Mouse (Mus musculus): ENCODE results near the gene Prkn. TPM values are rescaled to one million over a fixed set of nuclear protein-coding genes. Genes with fewer than 3 reads are reported as not detected.

Gene Prkn
- total and polyA plus RNA-seq, 3 experiments, result 4.5 to 10.6 (median 10.3) TPM

DNA sequence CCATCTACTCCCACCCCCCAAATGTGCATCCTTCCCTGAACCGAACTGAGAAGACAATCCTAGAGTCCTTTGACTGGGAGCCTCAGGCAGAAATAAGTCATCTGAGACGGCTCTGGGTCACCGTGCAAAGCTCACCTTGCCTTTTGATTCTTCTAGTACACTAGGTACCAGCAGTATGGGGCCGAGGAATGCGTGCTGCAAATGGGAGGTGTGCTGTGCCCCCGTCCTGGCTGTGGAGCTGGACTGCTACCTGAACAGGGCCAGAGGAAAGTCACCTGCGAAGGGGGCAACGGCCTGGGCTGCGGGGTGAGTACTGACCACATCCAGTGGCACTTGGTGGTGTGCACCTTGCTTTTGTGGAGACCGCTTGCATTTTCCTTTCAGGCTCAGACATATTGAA is 1014.4 kb downstream of the Prkn start:
- Histone ChIP-seq H3K4me3 (no peak overlapping the region), H3K4me1 (ENCODE audit: control insufficient read depth, insufficient read depth, low read length) (no peaks in the 10 kb centered on the region), H3K9ac (ENCODE audit: low read depth, low read length) (no peak overlapping the region), H3K27ac (no peak overlapping the region), H3K36me3 (ENCODE audit: control insufficient read depth, insufficient read depth, low read length) (no peaks in the 10 kb centered on the region), H3K27me3 (ENCODE audit: control insufficient read depth, insufficient read depth, low read length) (no peaks in the 10 kb centered on the region), H3K79me2 (replicated peaks; ENCODE audit: control insufficient read depth, insufficient read depth, low read length) (no peaks in the 10 kb centered on the region)
- intact Hi-C loops (cut with DNase I), result no loop called here
- no peak for DNase-seq
- WGBS, result 88% methylated on average over 10 of the region's 10 CpGs
- TF ChIP-seq CTCF (IDR thresholded peaks at IDR 0.05), result no peak
- TF ChIP-seq EP300 (IDR thresholded peaks at IDR 0.05; ENCODE audit: insufficient read depth, low read depth, low read length), result no peak
- no peak for TF ChIP-seq POLR2A (IDR thresholded peaks at IDR 0.05; ENCODE audit: insufficient read depth, low read depth, low read length)

DNA sequence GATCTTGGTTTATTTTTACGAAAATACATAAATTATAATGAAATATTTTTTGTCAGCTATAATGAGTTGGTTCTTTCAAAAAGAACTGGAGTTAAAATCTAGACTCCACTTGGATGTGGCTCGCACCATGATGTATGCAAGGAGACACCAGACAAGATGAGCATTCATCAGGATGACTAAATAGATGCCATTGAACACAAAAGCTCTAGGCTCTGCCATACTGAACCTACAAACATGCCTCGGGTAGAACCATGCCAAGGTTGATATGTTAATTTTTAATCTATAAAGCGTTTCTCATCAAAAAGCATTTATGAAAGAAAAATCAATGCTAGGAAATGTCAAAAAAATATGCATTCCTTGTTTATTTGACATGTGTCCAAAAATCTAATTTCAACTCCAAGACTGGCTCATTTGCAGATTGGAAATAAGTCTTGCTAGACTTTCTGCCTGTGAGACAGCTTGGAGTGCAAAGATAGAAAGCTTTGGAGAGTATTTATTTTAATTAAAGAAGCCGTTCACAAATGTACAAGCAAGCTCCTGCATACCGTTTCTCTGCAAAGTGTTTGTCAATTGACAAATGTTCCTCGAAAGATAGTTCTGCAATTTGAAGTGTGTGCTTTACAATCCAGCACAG is 1018.7 kb downstream of the Prkn start:
- Histone ChIP-seq H3K36me3 (ENCODE audit: control insufficient read depth, insufficient read depth, low read length) (no peaks in the 10 kb centered on the region), H3K27me3 (ENCODE audit: control insufficient read depth, insufficient read depth, low read length) (no peaks in the 10 kb centered on the region), H3K79me2 (replicated peaks; ENCODE audit: control insufficient read depth, insufficient read depth, low read length) (no peaks in the 10 kb centered on the region), H3K4me3 (no peak overlapping the region), H3K4me1 (ENCODE audit: control insufficient read depth, insufficient read depth, low read length) (no peaks in the 10 kb centered on the region), H3K27ac (no peak overlapping the region), H3K9ac (ENCODE audit: low read depth, low read length) (no peak overlapping the region)
- DNase-seq, result no peak
- TF ChIP-seq POLR2A (IDR thresholded peaks at IDR 0.05; ENCODE audit: insufficient read depth, low read depth, low read length), result no peak
- TF ChIP-seq CTCF (IDR thresholded peaks at IDR 0.05), result no peak
- TF ChIP-seq EP300 (IDR thresholded peaks at IDR 0.05; ENCODE audit: insufficient read depth, low read depth, low read length), result no peak
- intact Hi-C loops (cut with DNase I), result no loop called here
- WGBS, result 70% methylated on average over 7 of the region's 7 CpGs

DNA sequence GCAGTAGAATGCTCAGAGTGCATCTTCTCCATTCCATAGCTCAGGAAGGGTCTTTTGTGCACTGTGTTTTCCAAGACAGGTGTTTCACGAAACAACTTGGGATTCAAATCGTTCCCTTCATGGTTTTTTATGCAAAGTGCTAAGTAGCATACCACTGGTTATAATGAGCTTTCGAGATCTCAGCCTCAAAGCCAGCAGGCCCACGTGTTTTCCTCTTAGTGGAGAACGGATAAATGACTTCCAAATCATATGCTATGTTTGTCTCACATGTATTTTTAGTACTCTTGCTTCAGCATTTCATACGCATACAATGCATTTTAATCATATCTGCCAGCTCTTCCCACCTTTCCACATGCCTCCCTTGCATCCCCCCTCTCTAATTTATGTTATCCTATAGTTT is 1021.0 kb downstream of the Prkn start:
- intact Hi-C loops (cut with DNase I), result no loop called here
- no peak overlapping the region for H3K9ac ChIP-seq (ENCODE audit: low read depth, low read length)
- TF ChIP-seq EP300 (IDR thresholded peaks at IDR 0.05; ENCODE audit: insufficient read depth, low read depth, low read length), result no peak
- no peak for TF ChIP-seq CTCF (IDR thresholded peaks at IDR 0.05)
- TF ChIP-seq POLR2A (IDR thresholded peaks at IDR 0.05; ENCODE audit: insufficient read depth, low read depth, low read length), result no peak

DNA sequence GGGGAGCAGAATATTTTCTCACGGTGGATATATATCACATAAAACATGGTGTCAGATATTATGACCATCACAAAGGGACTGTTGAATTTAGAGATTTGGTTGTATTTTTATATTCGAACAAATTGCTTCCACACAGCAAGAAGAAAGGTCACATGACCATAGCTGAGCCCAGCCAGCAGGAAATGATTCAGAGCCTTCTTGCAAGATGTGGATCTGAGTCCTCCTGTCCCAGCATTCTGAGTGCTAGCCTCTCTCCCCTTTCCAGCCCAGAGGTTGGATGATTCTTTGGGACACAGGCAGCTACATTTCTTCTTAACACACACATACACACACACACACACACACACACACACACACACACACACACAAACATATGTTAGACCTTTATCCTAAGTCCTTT is 1022.2 kb downstream of the Prkn start:
- no peaks in the 10 kb centered on the region for H3K79me2 ChIP-seq (replicated peaks; ENCODE audit: control insufficient read depth, insufficient read depth, low read length)
- no peak overlapping the region for H3K4me3 ChIP-seq
- no peak overlapping the region for H3K27ac ChIP-seq
- H3K4me1 ChIP-seq (ENCODE audit: control insufficient read depth, insufficient read depth, low read length), result no peaks in the 10 kb centered on the region
- no peak for DNase-seq
- no peak for TF ChIP-seq CTCF (IDR thresholded peaks at IDR 0.05)
- TF ChIP-seq POLR2A (IDR thresholded peaks at IDR 0.05; ENCODE audit: insufficient read depth, low read depth, low read length), result no peak
- TF ChIP-seq EP300 (IDR thresholded peaks at IDR 0.05; ENCODE audit: insufficient read depth, low read depth, low read length), result no peak
- no peak overlapping the region for H3K9ac ChIP-seq (ENCODE audit: low read depth, low read length)
- intact Hi-C loops (cut with DNase I), result no loop called here
- H3K27me3 ChIP-seq (ENCODE audit: control insufficient read depth, insufficient read depth, low read length), result no peaks in the 10 kb centered on the region
- WGBS, result 55% methylated on average over 2 of the region's 2 CpGs
- H3K36me3 ChIP-seq (ENCODE audit: control insufficient read depth, insufficient read depth, low read length), result no peaks in the 10 kb centered on the region

More for the DNA sequence above, 1021.0 kb downstream of the Prkn start:
- Histone ChIP-seq H3K36me3 (ENCODE audit: control insufficient read depth, insufficient read depth, low read length) (no peaks in the 10 kb centered on the region), H3K27ac (no peak overlapping the region), H3K4me3 (no peak overlapping the region), H3K79me2 (replicated peaks; ENCODE audit: control insufficient read depth, insufficient read depth, low read length) (no peaks in the 10 kb centered on the region), H3K4me1 (ENCODE audit: control insufficient read depth, insufficient read depth, low read length) (no peaks in the 10 kb centered on the region), H3K27me3 (ENCODE audit: control insufficient read depth, insufficient read depth, low read length) (no peaks in the 10 kb centered on the region)
- DNase-seq, result no peak
- 81% methylated on average over 6 of the region's 6 CpGs for WGBS

DNA sequence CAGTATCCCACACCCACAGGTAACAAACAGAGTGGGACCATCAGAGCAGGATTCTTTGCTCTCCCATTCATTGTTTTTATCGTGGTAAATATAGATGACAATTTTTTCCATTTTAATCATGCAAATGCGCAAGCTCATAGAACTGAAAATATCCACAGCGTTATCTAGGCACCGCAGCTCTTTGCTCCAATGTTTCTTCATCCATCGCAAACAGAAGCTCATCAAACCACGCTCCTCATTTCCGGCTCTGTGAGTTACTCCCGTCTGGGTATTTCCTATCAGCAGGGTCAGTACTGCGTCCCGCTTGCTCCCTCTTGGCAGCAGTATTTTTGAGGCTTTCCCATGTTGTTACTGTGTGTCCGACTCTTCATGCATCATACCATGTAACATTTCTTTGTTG is 1022.8 kb downstream of the Prkn start:
- intact Hi-C loops (cut with DNase I), result no loop called here
- no peaks in the 10 kb centered on the region for H3K79me2 ChIP-seq (replicated peaks; ENCODE audit: control insufficient read depth, insufficient read depth, low read length)
- no peak for TF ChIP-seq EP300 (IDR thresholded peaks at IDR 0.05; ENCODE audit: insufficient read depth, low read depth, low read length)
- TF ChIP-seq CTCF (IDR thresholded peaks at IDR 0.05), result no peak
- TF ChIP-seq POLR2A (IDR thresholded peaks at IDR 0.05; ENCODE audit: insufficient read depth, low read depth, low read length), result no peak
- H3K4me3 ChIP-seq, result no peak overlapping the region
- no peak for DNase-seq
- H3K27me3 ChIP-seq (ENCODE audit: control insufficient read depth, insufficient read depth, low read length), result no peaks in the 10 kb centered on the region
- 83% methylated on average over 11 of the region's 11 CpGs for WGBS
- H3K36me3 ChIP-seq (ENCODE audit: control insufficient read depth, insufficient read depth, low read length), result no peaks in the 10 kb centered on the region
- H3K4me1 ChIP-seq (ENCODE audit: control insufficient read depth, insufficient read depth, low read length), result no peaks in the 10 kb centered on the region
- no peak overlapping the region for H3K9ac ChIP-seq (ENCODE audit: low read depth, low read length)
- H3K27ac ChIP-seq, result no peak overlapping the region

DNA sequence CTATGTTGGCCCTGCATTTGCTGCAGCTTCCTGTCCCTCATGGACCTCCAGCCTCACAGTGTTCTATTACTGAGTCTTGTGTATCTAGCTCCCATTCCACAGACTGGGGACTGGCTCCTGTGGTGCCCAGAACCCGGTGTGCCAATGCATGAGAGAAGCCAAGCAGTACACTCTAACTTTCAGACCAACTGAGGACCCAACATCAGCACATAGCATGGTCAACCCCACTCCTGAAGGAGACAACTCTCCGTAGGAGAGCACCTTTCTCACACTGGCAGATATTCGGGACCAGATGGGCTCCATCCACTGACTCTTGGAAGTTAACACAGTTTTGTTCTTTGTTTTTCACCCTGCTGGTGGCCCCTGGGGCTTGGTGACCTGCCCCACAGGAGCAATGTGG is 1026.0 kb downstream of the Prkn start:
- intact Hi-C loops (cut with DNase I), result no loop called here
- 82% methylated on average over 3 of the region's 3 CpGs for WGBS
- no peaks in the 10 kb centered on the region for H3K4me1 ChIP-seq (ENCODE audit: control insufficient read depth, insufficient read depth, low read length)
- H3K79me2 ChIP-seq (replicated peaks; ENCODE audit: control insufficient read depth, insufficient read depth, low read length), result no peaks in the 10 kb centered on the region
- TF ChIP-seq POLR2A (IDR thresholded peaks at IDR 0.05; ENCODE audit: insufficient read depth, low read depth, low read length) (no peak), EP300 (IDR thresholded peaks at IDR 0.05; ENCODE audit: insufficient read depth, low read depth, low read length) (no peak), CTCF (IDR thresholded peaks at IDR 0.05) (no peak)
- H3K27ac ChIP-seq, result no peak overlapping the region
- H3K27me3 ChIP-seq (ENCODE audit: control insufficient read depth, insufficient read depth, low read length), result no peaks in the 10 kb centered on the region
- H3K36me3 ChIP-seq (ENCODE audit: control insufficient read depth, insufficient read depth, low read length), result no peaks in the 10 kb centered on the region
- no peak for DNase-seq
- no peak overlapping the region for H3K4me3 ChIP-seq
- no peak overlapping the region for H3K9ac ChIP-seq (ENCODE audit: low read depth, low read length)
